Mouse (Mus musculus): ENCODE measurements around the gene Rac1.

The Rac1 gene

GRCm38 (mm10) chr5:143464757-143465118 is 63.1 kb downstream of the Rac1 start:
- in situ Hi-C loops (cut with MboI, MseI), result no loop called here

GRCm38 (mm10) chr5:143464100-143464756 is 63.6 kb downstream of the Rac1 start, which contains the start of gene Daglb:
Gene Daglb, plus strand, starts transcription at chr5:143464584.
- in situ Hi-C loops (cut with MboI, MseI), result no loop called here

GRCm38 (mm10) chr5:143463671-143464070 is 64.2 kb downstream of the Rac1 start:
- in situ Hi-C loops (cut with MboI, MseI), result no loop called here
